Mouse (Mus musculus): ENCODE measurements at regions not wholly inside any gene's neighbourhood (a gene's known extent, or its start where the extent isn't known, plus 50 kb on each side); places are given as distances from the start of the nearest gene placed in this dataset.
"Not testable (repeated sequence)": the region's sequence is repeated elsewhere in the genome, so short reads cannot be mapped to it uniquely, and the experiment has no call there.

- DNase-seq: peak; percentile 100
Observed at GRCm38 (mm10) chr8:20122067-20122925, 219.1 kb downstream of the Gm31371 start.

- DNase-seq: peak; percentile 8
Observed at GRCm38 (mm10) chr8:20123545-20123944, 220.4 kb downstream of the Gm31371 start.

GRCm38 (mm10) chr8:20135626-20136025 is 227.4 kb downstream of the Gm15319 start:
- not testable (repeated sequence) for DNase-seq

- not testable (repeated sequence) for DNase-seq
Observed at GRCm38 (mm10) chr8:20145436-20145835, 217.6 kb downstream of the Gm15319 start.

GRCm38 (mm10) chr8:20151317-20152047 is 211.5 kb downstream of the Gm15319 start:
- DNase-seq: not testable (repeated sequence)

GRCm38 (mm10) chr8:20154091-20154490 is 208.9 kb downstream of the Gm15319 start:
- DNase-seq: not testable (repeated sequence)

Data from heart, postnatal 4 days (tissue).